Mouse (Mus musculus) forebrain, postnatal 0 days (tissue): Measurements from ENCODE around the gene Wdr24. TPM values are rescaled to one million over a fixed set of nuclear protein-coding genes. Genes with fewer than 3 reads are reported as not detected.
A peak's percentile ranks its signal among the peaks of the same experiment; 100 is the strongest.
"Not testable (repeated sequence)": the region's sequence is repeated elsewhere in the genome, so short reads cannot be mapped to it uniquely, and the experiment has no call there.

Source experiments
- ATAC-seq: fragments of 200-750 bp; cut with Nextera tagmentation; 2 replicates; pipeline ENCODE4 v1.8.0; 2017; ENCODE audit warnings: mild to moderate bottlenecking, moderate library complexity
- DNase-seq: peaks from one replicate; pipeline ENCODE4 v3.0.0-alpha.2; 2015
- H3K27ac ChIP-seq: fragments of 300-500 bp; sonication (generic); 2 replicates; pipeline ENCODE4 v1.5.1; 2014; ENCODE audit warnings: low read depth, mild to moderate bottlenecking, antibody characterized with exemption, low read length, moderate library complexity, mixed read lengths
- H3K27me3 ChIP-seq: fragments of 300-500 bp; sonication (generic); 2 replicates; pipeline ENCODE4 v1.6.1; 2014; ENCODE audit warnings: mild to moderate bottlenecking, low read length, mixed read lengths; ENCODE audit not compliant: insufficient read depth
- H3K36me3 ChIP-seq: fragments of 300-500 bp; sonication (generic); 2 replicates; pipeline ENCODE4 v1.6.1; 2014; ENCODE audit warnings: mild to moderate bottlenecking, moderate library complexity; ENCODE audit not compliant: insufficient read depth
- H3K4me1 ChIP-seq: fragments of 300-500 bp; sonication (generic); 2 replicates; pipeline ENCODE4 v1.6.1; 2014; ENCODE audit warnings: antibody characterized with exemption; ENCODE audit not compliant: insufficient read depth
- H3K4me2 ChIP-seq: fragments of 300-500 bp; sonication (generic); 2 replicates; pipeline ENCODE4 v1.6.1; 2014; ENCODE audit warnings: low read depth, mild to moderate bottlenecking, moderate library complexity
- H3K4me3 ChIP-seq: fragments of 300-500 bp; sonication (generic); 2 replicates; pipeline ENCODE4 v1.5.1; 2014; ENCODE audit warnings: low read depth, low read length, mixed read lengths
- H3K9ac ChIP-seq: fragments of 300-500 bp; sonication (generic); 2 replicates; pipeline ENCODE4 v1.6.1; 2014; ENCODE audit warnings: mild to moderate bottlenecking
- H3K9me3 ChIP-seq: fragments of 300-500 bp; sonication (generic); 2 replicates; pipeline ENCODE4 v1.6.1; 2016; ENCODE audit warnings: low read length
- CTCF ChIP-seq: sonication (generic); IDR thresholded peaks from 2 replicates; pipeline ENCODE4 v1.5.1; 2016; ENCODE audit warnings: antibody characterized with exemption, control low read depth, low read depth
- WGBS: fragments of 180-500 bp; shearing (Covaris S2); extraction: QIAGEN DNeasy Blood & Tissue Kit; methylation state at CpG from one replicate; pipeline ENCODE4 v1.1.7; 2014; 5-methylcytosine and 5-hydroxymethylcytosine counted together
- polyA plus RNA-seq: library from polyadenylated mRNA; unstranded; fragments of >200 nt; fragmentation: Nextera tagmentation; extraction: Ambion mirVana; gene quantifications from 2 replicates; pipeline ENCODE4 v1.2.1, GENCODE M21; 2015
- total RNA-seq: library from RNA; depleted of rRNA; stranded (reverse); fragments of >200 nt; gene quantifications from 2 replicates; pipeline ENCODE4 v1.2.3, GENCODE M21; 2014

Gene Wdr24
- total and polyA plus RNA-seq, 2 experiments from 2014 or later, result 23.2 to 36.5 TPM

DNA sequence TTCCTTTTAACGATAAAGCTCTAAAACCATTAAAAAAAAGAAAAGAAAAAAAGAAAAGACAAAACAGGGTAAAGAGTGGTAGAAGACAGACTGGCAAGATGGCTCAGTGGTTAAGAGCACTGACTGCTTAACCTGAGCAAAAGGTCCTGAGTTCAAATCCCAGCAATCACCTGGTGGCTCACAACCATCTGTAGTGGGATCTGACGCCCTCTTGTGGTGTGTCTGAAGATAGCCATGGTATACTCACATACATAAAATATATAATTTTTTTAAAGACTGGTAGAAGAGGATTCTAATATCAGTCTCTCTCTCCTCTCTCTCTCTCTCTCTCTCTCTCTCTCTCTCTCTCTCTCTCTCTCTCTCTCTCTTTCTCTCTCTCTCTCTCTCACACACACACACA, 16.0 kb upstream of the Wdr24 start:
- H3K4me1 ChIP-seq, result peaks cover 23% of the 10 kb centered on the region
- 55% methylated on average over 2 of the region's 2 CpGs for WGBS
- TF ChIP-seq CTCF, result peak; percentile 46

DNA sequence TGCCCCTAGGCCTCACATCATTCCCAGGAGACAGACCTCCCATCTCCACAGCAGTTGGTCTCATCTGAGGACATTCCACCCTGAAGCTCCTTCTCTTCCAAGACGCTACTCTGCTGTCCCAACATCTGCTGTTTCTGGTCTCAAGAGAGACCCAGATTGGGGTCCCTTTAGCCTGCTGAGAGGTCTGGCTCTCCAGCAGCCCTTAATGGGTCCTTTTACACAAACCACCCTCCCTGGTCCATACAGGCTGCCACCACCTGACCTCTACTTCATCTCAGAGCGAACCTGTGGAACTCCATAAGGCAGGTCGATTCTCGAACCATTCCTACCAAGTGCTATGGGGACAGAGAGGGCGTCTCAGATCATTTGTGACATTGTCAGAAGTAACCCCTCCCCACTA, 15.4 kb upstream of the Wdr24 start:
- Histone ChIP-seq H3K4me1 (peaks cover 23% of the 10 kb centered on the region), H3K4me3 (peak overlapping the region; percentile 95), H3K27me3 (no peaks in the 10 kb centered on the region), H3K4me2 (peak overlapping the region; percentile 65), H3K27ac (peak overlapping the region; percentile 96), H3K9ac (peak overlapping the region; percentile 97), H3K9me3 (no peaks in the 10 kb centered on the region), H3K36me3 (no peaks in the 10 kb centered on the region)
- ATAC-seq (no peak), DNase-seq (peak; percentile 36)
- TF ChIP-seq CTCF, result no peak
- WGBS, result 35% methylated on average over 5 of the region's 5 CpGs

More for the DNA sequence above, 16.0 kb upstream of the Wdr24 start:
- ATAC-seq, H3K9ac ChIP-seq, H3K4me3 ChIP-seq, H3K4me2 ChIP-seq, H3K36me3 ChIP-seq, H3K27ac ChIP-seq, H3K9me3 ChIP-seq, DNase-seq, H3K27me3 ChIP-seq: not testable (repeated sequence)

DNA sequence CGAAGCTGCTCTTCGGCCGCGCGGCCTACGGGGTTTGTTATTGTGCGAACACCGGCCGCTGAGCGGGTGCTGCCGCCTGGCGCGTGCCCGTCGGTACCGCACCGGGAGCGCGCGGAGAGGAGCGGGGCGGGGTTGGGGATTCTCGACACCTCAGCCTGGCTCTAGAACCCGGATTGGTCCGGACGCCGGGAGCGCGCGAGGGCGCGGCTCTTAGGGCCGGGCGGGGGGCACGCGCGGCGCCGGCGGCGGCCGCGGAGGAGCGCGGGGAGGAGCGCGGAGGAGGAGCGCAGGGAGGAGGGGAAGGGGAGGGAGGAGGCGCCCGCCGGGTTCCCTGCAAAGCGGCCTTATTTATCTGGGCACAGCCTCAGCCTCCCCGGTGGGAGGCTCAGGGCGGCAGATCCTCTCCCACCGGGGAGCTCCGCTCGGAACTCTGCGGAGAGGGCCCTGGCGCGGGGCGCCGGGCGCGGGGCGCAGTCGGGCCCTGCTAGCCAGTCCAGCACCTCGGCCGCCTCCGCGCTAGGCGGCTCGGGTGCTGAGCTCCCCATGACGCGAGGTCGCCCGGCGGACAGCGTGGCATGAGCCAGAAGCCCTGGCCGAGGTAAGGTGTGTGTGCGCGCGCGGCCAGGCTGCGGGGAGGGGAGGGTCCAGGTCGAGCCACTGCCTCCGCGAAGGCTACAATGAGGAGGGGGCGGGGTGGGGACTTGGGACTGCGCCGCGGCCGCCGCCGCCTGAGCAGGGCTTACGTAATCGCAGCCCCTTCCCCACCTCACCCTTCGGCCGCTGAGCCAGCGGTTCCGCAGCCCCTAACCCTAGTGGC, 14.4 kb upstream of the Wdr24 start, which contains the start of gene Fbxl16:
Gene Fbxl16, plus strand, starts transcription at position 297 of the 817 bp plus-strand sequence.
- peak; percentile 58 for TF ChIP-seq CTCF
- no peaks in the 10 kb centered on the region for H3K36me3 ChIP-seq
- H3K27ac ChIP-seq, result peak within 1 kb of the TSS; percentile 96
- H3K4me1 ChIP-seq, result peaks cover 29% of the 10 kb centered on the region
- DNase-seq (peak; percentile 97), ATAC-seq (peak; percentile 92)
- peak within 1 kb of the TSS; percentile 97 for H3K9ac ChIP-seq
- H3K4me2 ChIP-seq, result peak within 1 kb of the TSS; percentile 65
- no peaks in the 10 kb centered on the region for H3K27me3 ChIP-seq
- no peaks in the 10 kb centered on the region for H3K9me3 ChIP-seq
- 1% methylated on average over 91 of the region's 100 CpGs for WGBS
- peak within 1 kb of the TSS; percentile 95 for H3K4me3 ChIP-seq

DNA sequence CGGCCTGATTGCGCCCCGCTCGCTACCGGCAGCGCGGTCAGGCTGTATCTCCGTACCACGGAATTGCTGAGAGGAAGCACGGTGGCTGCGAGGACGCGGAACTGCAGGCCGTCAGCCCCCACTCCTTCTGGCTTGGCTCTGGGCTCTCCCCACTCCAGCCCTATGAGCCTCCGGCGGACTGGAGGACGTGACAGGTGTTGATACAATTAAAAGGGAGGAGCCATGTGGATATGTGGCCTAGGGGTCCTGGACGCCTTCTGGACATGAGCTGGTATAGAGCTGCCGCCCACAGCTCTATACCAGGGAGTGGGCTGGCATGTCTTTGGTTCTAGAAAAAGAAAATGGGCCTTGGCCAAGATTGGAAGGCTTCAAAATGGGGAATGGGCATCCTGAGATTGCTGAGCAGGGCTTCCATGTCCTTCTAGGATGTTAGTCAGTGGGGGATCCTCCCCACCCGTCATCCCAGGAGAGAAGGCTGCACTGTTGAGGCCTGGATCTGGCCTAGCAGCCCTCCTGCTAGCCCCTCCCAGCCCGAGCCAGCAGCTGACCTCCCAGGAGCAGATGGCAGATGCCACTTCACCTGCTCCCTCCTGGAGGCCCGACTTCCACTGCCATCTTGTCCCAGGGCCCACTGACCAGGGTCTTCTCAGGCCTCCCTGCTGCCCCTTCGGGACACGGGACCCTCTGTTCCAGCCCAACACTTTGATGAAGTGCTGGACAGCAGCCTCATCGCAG, 13.7 kb upstream of the Wdr24 start:
- 11% methylated on average over 25 of the region's 25 CpGs for WGBS
- ATAC-seq (peak; percentile 12; the same call in 1 of the 2 replicates), DNase-seq (no peak)
- H3K36me3 ChIP-seq, result no peaks in the 10 kb centered on the region
- no peaks in the 10 kb centered on the region for H3K9me3 ChIP-seq
- peak; percentile 40 for TF ChIP-seq CTCF
- H3K4me3 ChIP-seq, result peak overlapping the region; percentile 95
- H3K4me1 ChIP-seq, result peaks cover 29% of the 10 kb centered on the region
- H3K9ac ChIP-seq, result peak overlapping the region; percentile 97
- H3K27ac ChIP-seq, result peak overlapping the region; percentile 96
- no peaks in the 10 kb centered on the region for H3K27me3 ChIP-seq
- peak overlapping the region; percentile 65 for H3K4me2 ChIP-seq

DNA sequence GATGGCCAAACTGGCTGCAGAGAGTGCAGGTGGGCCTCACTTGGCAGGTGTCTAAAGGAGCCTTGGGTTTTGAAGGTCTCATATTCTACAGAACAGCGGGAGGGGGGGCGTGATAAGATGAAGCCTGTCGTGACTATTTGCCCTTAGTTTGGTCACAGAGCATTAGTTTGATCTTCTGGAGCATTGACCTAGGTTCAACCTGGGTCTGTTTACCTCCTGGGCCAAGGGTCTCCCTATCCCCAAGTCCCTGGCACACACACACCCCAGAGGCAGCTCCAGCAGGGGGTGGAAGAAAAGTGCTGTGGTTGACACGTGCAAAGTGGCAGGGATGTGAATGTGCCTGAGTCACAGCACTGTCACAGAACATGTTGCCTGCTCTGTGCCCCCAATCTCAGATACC, 12.5 kb upstream of the Wdr24 start:
- H3K36me3 ChIP-seq, result no peaks in the 10 kb centered on the region
- H3K4me1 ChIP-seq, result peaks cover 29% of the 10 kb centered on the region
- peak overlapping the region; percentile 65; the same call in 1 of the 2 replicates for H3K4me2 ChIP-seq
- H3K9me3 ChIP-seq, result no peaks in the 10 kb centered on the region
- H3K27me3 ChIP-seq, result no peaks in the 10 kb centered on the region
- no peak for TF ChIP-seq CTCF
- H3K4me3 ChIP-seq, result no peak overlapping the region; the same call in 1 of the 2 replicates
- ATAC-seq, result no peak
- H3K9ac ChIP-seq, result no peak overlapping the region
- no peak overlapping the region for H3K27ac ChIP-seq
- WGBS, result 72% methylated on average over 4 of the region's 4 CpGs
- DNase-seq, result no peak

DNA sequence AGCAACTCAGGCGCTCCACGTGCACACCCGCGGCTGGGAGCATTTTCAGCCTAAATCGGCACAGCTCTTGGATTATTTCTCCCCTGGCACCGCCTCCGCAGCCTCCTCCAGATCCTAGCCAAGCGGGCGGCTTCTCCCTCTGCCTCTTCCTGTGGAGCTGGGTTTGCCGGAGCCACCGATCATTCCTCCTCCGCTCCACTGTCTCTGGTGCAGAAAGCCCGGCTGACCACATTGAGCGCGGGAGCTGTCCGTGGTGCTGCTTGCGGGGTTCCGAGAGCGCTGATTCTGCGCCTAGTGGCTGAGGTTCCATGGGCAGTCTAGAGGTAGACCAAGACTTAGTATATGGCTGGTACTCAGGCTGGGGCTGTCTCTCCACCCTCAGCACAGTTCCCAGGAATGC, 10.0 kb upstream of the Wdr24 start:
- ATAC-seq (peak; percentile 38), DNase-seq (peak; percentile 65)
- Histone ChIP-seq H3K36me3 (peaks cover 22% of the 10 kb centered on the region), H3K4me3 (no peak overlapping the region), H3K9me3 (no peaks in the 10 kb centered on the region), H3K27ac (peak overlapping the region; percentile 57), H3K4me2 (peak overlapping the region; percentile 38), H3K27me3 (no peaks in the 10 kb centered on the region), H3K4me1 (peaks cover 24% of the 10 kb centered on the region), H3K9ac (peak overlapping the region; percentile 41)
- TF ChIP-seq CTCF, result peak; percentile 67
- WGBS, result 3% methylated on average over 20 of the region's 20 CpGs
